In the genomic region with DNA sequence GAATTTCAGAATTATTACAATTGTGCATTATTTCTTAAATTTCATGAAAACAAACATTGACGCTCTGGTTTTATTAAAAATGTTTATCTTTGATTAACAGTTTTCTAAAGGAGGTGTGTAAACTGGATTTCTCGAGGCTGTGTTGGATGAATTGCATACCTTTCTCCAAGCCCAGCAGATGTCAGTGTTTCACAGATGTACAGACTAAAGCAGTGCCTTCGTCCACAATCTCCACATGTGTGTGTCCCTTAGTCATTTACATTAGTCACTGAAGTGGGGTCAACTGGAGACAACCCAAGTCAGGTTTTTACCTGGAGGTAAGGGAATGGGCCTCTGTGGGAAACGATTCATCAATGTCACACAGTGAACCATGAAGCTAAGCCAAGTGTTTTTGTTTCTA, we compare ENCODE assay signal across 7 mouse cellular contexts. TPM values are rescaled to one million over a fixed set of nuclear protein-coding genes. Genes with fewer than 3 reads are reported as not detected.
A peak's percentile ranks its signal among the peaks of the same experiment; 100 is the strongest.
DNase-seq lines count a peak whose midpoint lies in the region.

No protein-coding gene starts in this region.

- intact Hi-C loops in heart, postnatal 10 days (cut with DNase I): loop anchor here (5.0 kb wide), 1 partner anchor 451 kb away; no protein-coding TSS in a partner anchor
- intact Hi-C loops in heart, postnatal 36 days (cut with DNase I): loop anchor here (2.0 kb wide), 1 partner anchor 449 kb away; no protein-coding TSS in a partner anchor

- DNase-seq in heart, postnatal 10 days: peak; percentile 43 to 46
- DNase-seq in heart, postnatal 36 days: no peak
- DNase-seq in lung, postnatal 36 days: peak; percentile 44
- no peak for DNase-seq in lung, postnatal 14 days
- peak; percentile 40 for DNase-seq in embryo, embryonic 11 days
- peak; percentile 18 for DNase-seq in retina, embryonic 14.5 days (ENCODE audit: low spot score)
- no peak for DNase-seq in ovary, postnatal 36 days (ENCODE audit: low spot score)

RNA-seq across cellular contexts. Expression of gene Mthfs, which starts 15.6 kb away (rescaled TPM):
- total RNA-seq in heart, postnatal 10 days (2021): 10 to 100 TPM; 17.6 TPM
- total RNA-seq in heart, postnatal 36 days (2021): 10 to 100 TPM; 18.9 to 22.8 TPM

RNA-seq across cellular contexts. Expression of gene Gm29094, which starts 26.9 kb away (rescaled TPM):
- total RNA-seq in heart, postnatal 10 days (2021): not detected
- not detected for total RNA-seq in heart, postnatal 36 days (2021)

RNA-seq across cellular contexts. Expression of gene Bcl2a1b, which starts 27.1 kb away (rescaled TPM):
- under 1 TPM; 0.45 to 0.91 TPM for total RNA-seq in heart, postnatal 10 days (2021)
- 1 to 10 TPM in 1 of 2 experiments, not detected in 1; 1.2 TPM for total RNA-seq in heart, postnatal 36 days (2021)

Comparison
In these comparisons a context has a peak if more than half of its experiments do, and no peak if none do; other contexts are left out.
1. DNase-seq: peak in heart, postnatal 10 days (2 of 2), lung, postnatal 36 days (single experiment), embryo, embryonic 11 days (single experiment) and retina, embryonic 14.5 days (single experiment); none in heart, postnatal 36 days (0 of 2), lung, postnatal 14 days (single experiment) and ovary, postnatal 36 days (single experiment).